Mouse (Mus musculus) adrenal gland, postnatal 25 days (tissue): Measurements from ENCODE around the gene Capn5. TPM values are rescaled to one million over a fixed set of nuclear protein-coding genes. Genes with fewer than 3 reads are reported as not detected.
"Not testable (repeated sequence)": the region's sequence is repeated elsewhere in the genome, so short reads cannot be mapped to it uniquely, and the experiment has no call there.

Source experiments
- DNase-seq: peaks from one replicate; pipeline ENCODE4 v3.0.0; 2021; ENCODE audit warnings: mixed read lengths
- long read RNA-seq: library from polyadenylated mRNA; stranded (forward); transcript quantifications from one replicate; pipeline ENCODE4 v2.0.0, GENCODE M21; 2021
- total RNA-seq: library from RNA; stranded (reverse); gene quantifications from 2 replicates; pipeline ENCODE4 v1.2.3, GENCODE M21; 2021

The Capn5 gene
- total RNA-seq: 4.0 and 9.5 TPM in 2 replicates
- long read RNA-seq, partial matches to known transcripts: 0 of 6 reads
- long read RNA-seq, other reads (novel, unspliced or antisense): 6 of 6 reads

- DNase-seq: peak; percentile 66
Observed at GRCm38 (mm10) chr7:98177929-98178559, at the start of gene Capn5. TSS of gene Capn5 (minus strand) at chr7:98178274.

DNA sequence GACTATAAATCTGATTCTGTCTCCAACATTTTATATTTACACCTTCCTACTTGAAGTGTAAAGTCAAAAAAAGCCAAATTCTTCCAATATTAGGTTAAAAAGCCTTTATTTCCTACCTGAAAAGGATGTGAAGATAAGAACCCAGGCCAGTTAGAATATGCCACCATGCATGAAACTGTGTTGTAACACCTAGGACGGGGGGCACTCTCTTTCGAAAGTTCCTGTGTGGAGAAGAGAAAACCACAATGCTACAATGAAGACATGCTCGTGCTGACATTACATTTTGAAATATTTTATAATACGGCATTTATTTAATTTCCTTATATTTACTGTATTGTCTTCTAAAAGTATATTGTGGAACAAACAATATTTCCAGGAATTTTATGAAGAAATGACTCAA is 45.7 kb upstream of the Capn5 start:
- DNase-seq: no peak

- DNase-seq: no peak
Observed at GRCm38 (mm10) chr7:98216713-98217112, 38.6 kb upstream of the Capn5 start.

DNA sequence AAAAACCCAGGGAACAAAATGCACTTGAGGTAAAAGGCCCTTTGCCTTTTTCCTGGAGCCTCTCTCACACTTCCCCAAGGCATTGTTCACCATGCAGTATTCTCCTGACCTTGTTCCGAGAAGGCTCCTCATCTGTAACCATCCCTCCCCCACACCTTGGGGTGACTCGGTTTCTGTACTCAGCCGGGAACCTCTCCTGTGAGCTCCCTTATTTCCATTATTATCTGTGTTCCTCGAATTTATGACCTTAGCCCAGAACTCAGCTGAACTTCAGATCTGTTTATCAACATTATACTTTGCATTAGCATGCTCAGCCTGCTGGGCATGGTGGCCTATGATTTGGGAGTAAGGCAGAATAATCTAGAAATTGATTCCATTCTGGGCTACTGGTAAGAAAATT is 24.9 kb upstream of the Capn5 start:
- DNase-seq: no peak

DNA sequence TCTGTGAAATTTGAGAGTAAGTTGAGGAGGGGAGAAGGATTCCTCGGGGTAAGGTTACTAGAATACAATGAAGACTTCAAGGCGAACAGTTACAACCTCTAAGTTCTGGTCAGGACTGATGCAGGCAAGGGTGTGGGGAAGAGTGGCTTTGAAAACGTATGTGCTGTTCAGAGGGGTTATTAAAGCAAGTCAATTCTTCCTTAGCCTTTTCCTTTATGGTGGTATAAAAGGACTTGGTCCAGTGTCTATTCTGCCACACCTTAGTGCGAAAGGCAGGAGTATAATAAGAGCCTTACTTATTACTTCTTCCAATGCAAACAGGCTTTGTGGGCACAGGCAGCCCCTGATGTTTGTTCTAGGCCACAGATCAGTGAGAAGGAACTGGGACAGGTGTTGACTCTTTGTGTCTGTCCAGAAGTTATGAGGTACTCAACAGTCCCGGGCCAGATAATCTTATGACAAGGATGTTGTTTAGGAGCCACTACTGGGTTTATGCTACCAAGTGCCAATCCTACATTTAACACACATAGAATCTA is 23.5 kb upstream of the Capn5 start:
- DNase-seq: no peak

DNA sequence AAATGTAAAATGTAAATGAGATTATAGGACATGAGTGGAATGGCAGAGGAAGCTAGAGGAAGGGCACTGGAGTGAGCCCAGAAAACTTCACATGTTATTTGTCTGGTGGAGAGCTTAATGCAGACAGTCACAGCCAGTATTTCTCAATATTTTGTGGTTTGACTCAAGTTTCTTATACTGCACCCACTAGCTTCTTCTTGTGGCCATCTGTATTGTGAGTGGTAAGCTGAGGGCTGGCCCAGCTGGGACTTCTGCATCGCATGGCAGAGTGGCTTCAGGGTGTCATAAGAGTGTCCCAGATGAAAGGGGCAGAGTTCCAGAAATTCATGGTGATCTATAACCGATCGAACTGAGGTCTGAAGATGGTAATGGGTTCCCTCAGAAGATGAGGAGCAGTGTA is 22.3 kb upstream of the Capn5 start:
- DNase-seq: no peak

DNA sequence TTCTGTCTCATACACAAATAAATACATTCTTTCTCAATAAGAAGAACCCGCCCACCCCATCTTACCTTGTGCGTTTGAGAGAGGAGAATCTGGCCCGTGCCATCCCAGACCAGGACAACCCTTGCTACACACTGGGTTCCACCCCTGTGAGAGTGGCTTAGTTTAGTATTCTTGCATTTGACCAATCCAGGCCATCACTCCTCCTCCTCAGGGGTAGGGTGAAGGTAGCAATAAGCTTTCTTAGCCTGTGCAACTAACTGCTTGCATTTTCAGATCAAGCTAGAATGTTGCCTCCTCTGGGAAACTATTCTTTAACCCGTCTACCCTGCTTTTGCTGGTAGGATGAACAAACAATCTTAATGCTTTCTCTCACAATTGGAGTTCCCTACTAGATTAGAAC is 21.3 kb upstream of the Capn5 start, which contains the start of gene B3gnt6:
Gene B3gnt6, minus strand, starts transcription at position 101 of the 400 bp plus-strand sequence.
- no peak for DNase-seq

GRCm38 (mm10) chr7:98195151-98195801 is 17.2 kb upstream of the Capn5 start:
- DNase-seq: no peak

GRCm38 (mm10) chr7:98194026-98194792 is 16.1 kb upstream of the Capn5 start:
- peak; percentile 26 for DNase-seq

DNA sequence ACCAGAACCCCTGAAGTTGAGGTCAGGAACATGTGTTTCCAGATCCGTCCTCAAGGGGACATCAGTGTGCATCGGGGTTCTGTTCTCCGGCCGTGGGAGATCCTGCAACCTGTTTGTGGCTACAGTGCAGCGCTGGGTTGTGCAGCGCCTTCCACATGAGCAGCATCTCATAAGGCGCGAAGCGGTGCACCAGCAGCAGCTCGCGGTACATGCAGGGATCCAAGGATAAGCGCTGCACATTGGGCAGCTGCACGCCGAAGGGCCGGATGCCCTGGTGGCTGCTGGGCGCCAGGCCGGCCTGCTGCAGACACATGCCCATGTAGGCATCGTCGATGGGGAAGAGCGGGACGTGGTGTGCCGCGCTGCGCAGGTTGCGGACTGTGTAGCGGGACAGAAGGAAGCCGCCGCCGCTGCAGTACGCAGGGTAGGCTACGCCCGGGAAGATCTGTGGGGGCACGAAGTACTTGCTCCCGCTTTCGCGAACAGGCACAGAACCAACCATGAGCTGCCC is 15.5 kb upstream of the Capn5 start:
- DNase-seq: peak; percentile 28

GRCm38 (mm10) chr7:98191571-98192250 is 13.6 kb upstream of the Capn5 start:
- peak; percentile 28 for DNase-seq

DNA sequence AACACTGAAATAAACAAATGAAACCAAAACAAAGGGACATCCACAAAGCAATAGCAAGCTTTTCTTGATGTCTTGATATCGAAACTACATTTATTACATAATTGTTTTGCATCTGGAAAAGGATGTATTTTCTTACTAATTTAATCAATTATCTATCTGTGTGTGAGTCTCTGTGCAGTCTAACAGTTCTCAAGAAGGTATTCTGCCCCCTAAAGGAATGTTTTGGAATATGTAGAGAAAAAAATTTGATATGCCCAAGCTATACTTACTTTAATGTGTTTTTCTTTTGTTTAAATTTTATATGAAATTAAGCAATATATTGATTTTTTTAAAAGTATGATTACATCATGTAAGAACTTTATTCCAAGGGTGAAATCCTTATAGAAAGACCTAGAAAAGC is 12.5 kb upstream of the Capn5 start:
- DNase-seq: no peak

GRCm38 (mm10) chr7:98189745-98190144 is 11.7 kb upstream of the Capn5 start:
- DNase-seq: no peak

DNA sequence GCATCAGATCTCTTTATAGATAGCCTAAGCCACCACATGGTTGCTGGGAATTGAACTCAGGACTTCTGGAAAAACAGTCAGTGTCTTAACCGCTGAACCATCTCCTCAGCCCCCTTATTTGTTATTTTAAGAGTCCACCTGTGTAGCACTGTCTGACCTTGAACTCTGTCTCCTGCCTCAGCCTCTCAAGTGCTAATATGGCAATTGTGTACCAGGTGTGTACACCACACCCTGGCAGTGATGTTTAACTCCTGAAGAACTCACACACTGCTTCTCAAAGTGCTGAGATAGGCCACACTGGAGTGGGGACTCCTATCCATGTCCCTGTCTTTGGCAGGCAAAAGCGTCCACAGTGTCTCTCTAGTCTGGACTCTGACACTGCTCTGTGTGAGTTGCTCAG is 10.6 kb upstream of the Capn5 start:
- no peak for DNase-seq

GRCm38 (mm10) chr7:98188238-98188637 is 10.2 kb upstream of the Capn5 start:
- DNase-seq: no peak

GRCm38 (mm10) chr7:98187332-98187731 is 9.3 kb upstream of the Capn5 start:
- DNase-seq: not testable (repeated sequence)

DNA sequence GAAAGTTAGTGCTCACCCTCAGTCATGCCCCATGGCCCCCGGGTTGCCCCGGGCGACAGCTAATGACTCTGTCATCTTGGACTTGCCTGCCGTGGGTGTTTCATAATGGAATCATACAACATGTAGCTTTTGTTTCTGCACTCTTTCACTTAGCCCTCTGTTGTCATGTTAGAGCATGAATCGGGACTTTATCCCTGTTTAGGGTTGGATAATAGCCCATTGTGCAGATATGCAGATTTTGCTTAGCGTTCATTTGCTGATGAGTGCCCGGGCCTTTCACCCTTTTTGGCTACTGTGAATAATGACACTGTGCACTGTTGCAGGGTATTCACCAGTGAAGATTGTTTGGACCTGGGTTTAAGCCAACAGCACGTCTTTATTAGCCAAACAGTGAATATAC is 8.6 kb upstream of the Capn5 start:
- DNase-seq: no peak

GRCm38 (mm10) chr7:98185326-98185725 is 7.3 kb upstream of the Capn5 start:
- DNase-seq: no peak

- no peak for DNase-seq
Observed at GRCm38 (mm10) chr7:98178560-98179231, 622 bp upstream of the Capn5 start.

GRCm38 (mm10) chr7:98177566-98177928 is 527 bp downstream of the Capn5 start:
- no peak for DNase-seq

- DNase-seq: no peak
Observed at GRCm38 (mm10) chr7:98177071-98177485, 996 bp downstream of the Capn5 start.
